Mouse (Mus musculus) hindbrain, embryonic 14.5 days (tissue): ENCODE results near the gene Itih1. TPM values are rescaled to one million over a fixed set of nuclear protein-coding genes. Genes with fewer than 3 reads are reported as not detected.

Experiments used
- ATAC-seq: fragments of 200-750 bp; cut with Nextera tagmentation; 2 replicates; pipeline ENCODE4 v1.8.0; 2017; ENCODE audit warnings: moderate number of reproducible peaks, mild to moderate bottlenecking, moderate TSS enrichment, moderate library complexity; ENCODE audit not compliant: low FRiP score
- DNase-seq: peaks from one replicate; pipeline ENCODE4 v3.0.0-alpha.2; 2015; ENCODE audit warnings: low spot score
- H3K27ac ChIP-seq: fragments of 300-500 bp; sonication (generic); 2 replicates; pipeline ENCODE4 v1.5.1; 2014; ENCODE audit warnings: mild to moderate bottlenecking, moderate library complexity
- H3K27me3 ChIP-seq: fragments of 300-500 bp; sonication (generic); 2 replicates; pipeline ENCODE4 v1.6.1; 2014; ENCODE audit warnings: mild to moderate bottlenecking, low read length, mixed read lengths; ENCODE audit not compliant: control insufficient read depth, insufficient read depth
- H3K36me3 ChIP-seq: fragments of 300-500 bp; sonication (generic); replicated peaks from 2 replicates; pipeline ENCODE4 v1.6.1; 2014; ENCODE audit not compliant: control insufficient read depth, insufficient read depth
- H3K4me1 ChIP-seq: fragments of 300-500 bp; sonication (generic); replicated peaks from 2 replicates; pipeline ENCODE4 v1.6.1; 2014; ENCODE audit warnings: antibody characterized with exemption, low read length, mixed read lengths; ENCODE audit not compliant: control insufficient read depth, insufficient read depth
- H3K4me2 ChIP-seq: fragments of 300-500 bp; sonication (generic); replicated peaks from 2 replicates; pipeline ENCODE4 v1.6.1; 2014; ENCODE audit warnings: mild to moderate bottlenecking, moderate library complexity
- H3K4me3 ChIP-seq: fragments of 300-500 bp; sonication (generic); replicated peaks from 2 replicates; pipeline ENCODE4 v1.5.1; 2014; ENCODE audit warnings: mild to moderate bottlenecking, low read length
- H3K9ac ChIP-seq: fragments of 300-500 bp; sonication (generic); 2 replicates; pipeline ENCODE4 v1.6.1; 2014
- H3K9me3 ChIP-seq: fragments of 300-500 bp; sonication (generic); 2 replicates; pipeline ENCODE4 v1.6.1; 2016; ENCODE audit warnings: low read length; ENCODE audit not compliant: control insufficient read depth
- WGBS: fragments of 180-500 bp; shearing (Covaris S2); extraction: QIAGEN DNeasy Blood & Tissue Kit; methylation state at CpG from one replicate; pipeline ENCODE4 v1.1.7; 2014; 5-methylcytosine and 5-hydroxymethylcytosine counted together
- polyA plus RNA-seq: library from polyadenylated mRNA; unstranded; fragments of >200 nt; fragmentation: Nextera tagmentation; extraction: Ambion mirVana; gene quantifications from 2 replicates; pipeline ENCODE4 v1.2.1, GENCODE M21; 2014

The Itih1 gene
- polyA plus RNA-seq, 1 experiment from 2014 or later, result not detected

DNA sequence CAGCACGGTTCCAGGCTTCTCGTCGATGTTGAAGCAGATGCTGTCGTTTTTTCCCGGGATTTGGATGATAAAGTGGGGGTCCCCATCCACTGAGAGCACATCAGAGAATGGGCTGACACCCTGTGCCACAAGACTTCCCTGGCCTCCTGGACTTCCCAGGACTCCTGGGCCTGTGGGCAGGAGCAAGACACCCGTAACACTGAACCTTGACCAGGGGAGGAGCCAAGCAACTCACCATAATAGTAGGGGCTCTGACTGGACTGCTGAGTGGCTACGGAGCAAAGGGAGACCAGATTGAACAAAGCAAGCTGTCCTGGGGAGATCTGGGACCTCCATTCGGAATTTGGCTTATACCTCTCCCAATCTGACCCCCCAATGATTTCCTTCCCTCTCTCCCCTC, 30.4 kb downstream of the Itih1 start:
- 85% methylated on average over 8 of the region's 8 CpGs for WGBS
- Histone ChIP-seq H3K4me3 (no peak overlapping the region), H3K9ac (no peak overlapping the region), H3K27ac (no peak overlapping the region), H3K36me3 (no peaks in the 10 kb centered on the region), H3K4me1 (no peaks in the 10 kb centered on the region), H3K4me2 (no peak overlapping the region), H3K27me3 (no peaks in the 10 kb centered on the region), H3K9me3 (no peaks in the 10 kb centered on the region)
- DNase-seq, result no peak
- no peak for ATAC-seq

DNA sequence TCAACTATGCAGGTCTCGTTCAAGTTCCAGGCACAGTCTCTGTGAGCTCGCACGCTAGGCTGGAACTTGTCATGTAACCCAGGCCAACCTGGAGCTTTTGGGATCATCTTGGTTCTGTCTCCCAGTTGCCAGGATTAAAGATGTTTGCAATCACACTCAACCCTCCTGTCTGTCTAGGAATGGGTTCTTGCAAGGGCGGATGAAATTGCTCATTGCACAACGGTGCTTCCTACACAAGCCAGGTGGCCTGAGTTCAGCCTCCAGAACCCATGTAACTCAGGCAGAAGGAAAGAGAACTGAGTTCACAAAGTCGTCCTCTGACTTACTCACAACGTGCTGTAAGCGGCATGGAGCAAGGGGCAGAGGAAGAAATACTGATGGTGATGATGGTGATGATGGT, 31.9 kb downstream of the Itih1 start:
- no peaks in the 10 kb centered on the region for H3K36me3 ChIP-seq
- H3K27ac ChIP-seq, result no peak overlapping the region
- no peak overlapping the region for H3K4me2 ChIP-seq
- no peak for DNase-seq
- 91% methylated on average over 8 of the region's 8 CpGs for WGBS
- no peak for ATAC-seq
- no peaks in the 10 kb centered on the region for H3K4me1 ChIP-seq
- H3K9me3 ChIP-seq, result no peaks in the 10 kb centered on the region
- H3K27me3 ChIP-seq, result no peaks in the 10 kb centered on the region
- no peak overlapping the region for H3K4me3 ChIP-seq
- no peak overlapping the region for H3K9ac ChIP-seq

DNA sequence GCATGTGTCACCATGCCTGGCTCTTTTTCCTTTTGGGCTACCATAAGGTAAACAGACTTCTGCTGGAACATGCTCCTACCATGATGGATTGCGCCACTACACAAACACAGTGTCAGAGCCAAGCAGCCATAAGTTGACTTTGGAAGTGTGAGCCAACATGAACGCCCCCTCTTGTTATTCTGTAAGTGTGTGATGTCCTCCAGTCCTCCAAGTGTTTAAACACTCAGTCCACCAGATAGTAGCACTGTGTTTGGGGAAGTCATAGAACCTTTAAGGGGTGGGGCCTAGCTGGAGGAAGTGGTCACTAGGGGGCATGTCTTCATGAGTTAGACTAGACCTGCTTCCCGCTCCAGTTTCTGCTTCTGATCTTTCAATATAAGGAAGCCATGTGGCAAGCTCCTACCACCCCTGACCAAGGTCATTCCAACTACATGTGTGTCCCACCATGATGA, 35.2 kb downstream of the Itih1 start:
- no peaks in the 10 kb centered on the region for H3K9me3 ChIP-seq
- H3K9ac ChIP-seq, result no peak overlapping the region
- H3K27ac ChIP-seq, result no peak overlapping the region
- no peaks in the 10 kb centered on the region for H3K27me3 ChIP-seq
- no peaks in the 10 kb centered on the region for H3K4me1 ChIP-seq
- no peak for DNase-seq
- no peak for ATAC-seq
- no peak overlapping the region for H3K4me3 ChIP-seq
- no peaks in the 10 kb centered on the region for H3K36me3 ChIP-seq
- H3K4me2 ChIP-seq, result no peak overlapping the region
- 95% methylated on average over 3 of the region's 3 CpGs for WGBS

DNA sequence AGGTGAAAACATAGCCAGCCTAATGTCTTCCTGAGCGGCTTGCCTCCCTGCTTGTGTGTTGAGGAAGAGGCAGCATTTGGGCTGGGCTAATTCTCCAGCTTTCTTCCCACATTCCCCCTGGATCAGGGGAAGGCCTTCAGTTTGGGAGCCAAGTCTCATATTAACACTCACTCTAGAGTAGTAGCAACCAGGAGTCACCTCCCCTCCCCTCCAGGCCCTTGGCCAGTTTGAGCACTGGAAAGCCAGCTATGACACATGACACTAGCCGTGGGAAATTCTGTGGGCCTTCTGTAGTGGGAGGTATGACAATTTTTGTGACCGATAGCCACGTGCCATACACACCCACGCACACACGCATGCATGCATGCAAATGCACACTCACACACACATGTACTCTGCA, 37.1 kb downstream of the Itih1 start:
- Histone ChIP-seq H3K9me3 (no peaks in the 10 kb centered on the region), H3K27me3 (no peaks in the 10 kb centered on the region), H3K4me2 (no peak overlapping the region), H3K36me3 (no peaks in the 10 kb centered on the region), H3K9ac (no peak overlapping the region), H3K4me3 (no peak overlapping the region), H3K27ac (no peak overlapping the region), H3K4me1 (no peaks in the 10 kb centered on the region)
- ATAC-seq (no peak), DNase-seq (no peak)
- 92% methylated on average over 6 of the region's 6 CpGs for WGBS

DNA sequence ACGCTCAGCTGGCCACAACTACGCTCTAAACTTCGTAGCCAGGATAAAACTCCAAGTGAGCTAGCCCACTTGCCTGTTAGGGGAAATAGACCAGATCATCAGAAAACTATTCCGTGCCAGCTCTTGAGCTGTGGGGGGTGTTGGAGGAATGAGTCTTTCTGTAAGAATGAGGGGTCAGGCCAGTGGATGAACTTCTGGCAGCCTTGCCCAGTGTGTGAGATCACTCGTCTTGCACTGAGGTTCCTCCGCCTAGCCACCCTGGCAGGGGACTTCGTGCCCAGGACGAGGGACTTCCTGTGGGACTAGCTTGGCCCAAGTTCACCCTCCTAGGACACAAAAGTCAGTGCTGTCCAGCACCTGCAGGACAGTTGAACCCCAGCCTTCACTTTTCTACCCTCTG, 38.8 kb downstream of the Itih1 start:
- Histone ChIP-seq H3K4me1 (no peaks in the 10 kb centered on the region), H3K9me3 (0 out of 2 replicates have a peak, but pooled peaks cover 4% of the 10 kb centered on the region), H3K36me3 (no peaks in the 10 kb centered on the region), H3K27me3 (no peaks in the 10 kb centered on the region), H3K9ac (no peak overlapping the region), H3K4me2 (no peak overlapping the region), H3K27ac (no peak overlapping the region), H3K4me3 (no peak overlapping the region)
- WGBS, result 82% methylated on average over 8 of the region's 8 CpGs
- no peak for DNase-seq
- no peak for ATAC-seq

DNA sequence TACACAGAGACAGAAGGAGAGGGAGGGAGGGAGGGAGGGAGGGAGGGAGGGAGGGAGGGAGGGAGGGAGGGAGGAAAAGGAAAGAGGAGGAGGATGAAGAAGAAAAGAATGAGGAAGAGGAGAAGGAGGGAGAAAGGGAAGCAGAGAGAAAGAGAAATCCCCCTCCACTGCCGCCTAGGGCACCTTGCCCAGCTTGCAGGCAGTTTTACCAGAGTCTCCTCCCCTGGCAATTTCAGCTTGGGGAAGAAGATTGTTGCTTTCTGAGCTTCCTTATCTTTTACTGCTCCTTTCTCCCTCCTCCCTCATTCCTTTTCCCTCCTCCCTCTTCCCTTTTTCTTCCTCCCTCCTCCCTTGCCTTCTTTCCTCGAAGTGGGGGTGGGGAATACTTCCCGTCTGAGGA, 40.1 kb downstream of the Itih1 start:
- Histone ChIP-seq H3K27me3 (no peaks in the 10 kb centered on the region), H3K4me3 (no peak overlapping the region), H3K9ac (no peak overlapping the region), H3K4me2 (no peak overlapping the region), H3K4me1 (no peaks in the 10 kb centered on the region), H3K27ac (no peak overlapping the region), H3K9me3 (0 out of 2 replicates have a peak, but pooled peaks cover 6% of the 10 kb centered on the region), H3K36me3 (no peaks in the 10 kb centered on the region)
- ATAC-seq (no peak), DNase-seq (no peak)
- 79% methylated on average over 3 of the region's 3 CpGs for WGBS

DNA sequence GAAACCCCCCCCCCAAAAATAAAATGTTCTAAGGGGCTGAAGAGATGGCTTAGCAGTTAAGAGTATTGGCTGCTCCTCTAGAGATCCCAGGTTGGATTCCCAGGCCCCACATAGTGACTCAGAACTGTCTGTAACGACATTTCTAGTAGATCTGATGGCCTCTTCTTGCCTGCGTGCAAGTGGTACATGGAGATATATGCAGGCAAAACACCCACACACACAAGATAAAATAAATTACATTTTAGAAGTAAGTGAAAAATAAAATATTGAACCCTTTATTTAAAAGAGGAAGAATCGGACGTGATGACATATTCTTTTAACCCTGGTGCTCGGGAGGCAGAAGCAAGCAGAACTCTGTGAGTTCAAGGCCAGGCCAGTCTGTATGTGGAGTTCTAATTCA, 40.5 kb downstream of the Itih1 start:
- no peak overlapping the region for H3K4me3 ChIP-seq
- no peaks in the 10 kb centered on the region for H3K36me3 ChIP-seq
- ATAC-seq (no peak), DNase-seq (no peak)
- no peak overlapping the region for H3K4me2 ChIP-seq
- H3K4me1 ChIP-seq, result no peaks in the 10 kb centered on the region
- H3K27ac ChIP-seq, result no peak overlapping the region
- H3K27me3 ChIP-seq, result no peaks in the 10 kb centered on the region
- 0 out of 2 replicates have a peak, but pooled peaks cover 6% of the 10 kb centered on the region for H3K9me3 ChIP-seq
- 91% methylated on average over 5 of the region's 5 CpGs for WGBS
- no peak overlapping the region for H3K9ac ChIP-seq

DNA sequence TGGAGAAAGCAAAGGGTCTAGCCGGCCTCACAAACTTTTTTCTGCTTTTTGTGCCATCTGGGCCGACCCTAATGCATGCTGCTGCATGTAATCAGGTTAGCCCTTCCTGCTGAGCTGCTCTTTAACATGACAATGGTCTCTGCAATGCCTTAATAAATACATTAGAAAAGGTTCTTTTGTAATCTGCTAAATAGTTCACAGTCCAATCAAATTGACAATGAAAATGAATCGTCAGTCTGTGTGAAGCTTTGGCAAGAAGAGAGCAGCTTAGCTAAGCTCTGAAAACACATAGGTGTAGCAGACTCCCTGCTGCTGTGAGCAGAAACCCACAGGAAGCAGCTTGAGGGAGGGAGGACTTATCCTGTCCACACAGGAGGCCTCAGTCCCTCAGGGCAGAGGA, 43.1 kb downstream of the Itih1 start:
- Histone ChIP-seq H3K9ac (no peak overlapping the region), H3K27me3 (no peaks in the 10 kb centered on the region), H3K9me3 (0 out of 2 replicates have a peak, but pooled peaks cover 6% of the 10 kb centered on the region), H3K4me3 (no peak overlapping the region), H3K27ac (no peak overlapping the region), H3K4me1 (no peaks in the 10 kb centered on the region), H3K4me2 (no peak overlapping the region), H3K36me3 (no peaks in the 10 kb centered on the region)
- ATAC-seq, result no peak
- DNase-seq, result no peak
- WGBS, result 21% methylated on average over 3 of the region's 3 CpGs

DNA sequence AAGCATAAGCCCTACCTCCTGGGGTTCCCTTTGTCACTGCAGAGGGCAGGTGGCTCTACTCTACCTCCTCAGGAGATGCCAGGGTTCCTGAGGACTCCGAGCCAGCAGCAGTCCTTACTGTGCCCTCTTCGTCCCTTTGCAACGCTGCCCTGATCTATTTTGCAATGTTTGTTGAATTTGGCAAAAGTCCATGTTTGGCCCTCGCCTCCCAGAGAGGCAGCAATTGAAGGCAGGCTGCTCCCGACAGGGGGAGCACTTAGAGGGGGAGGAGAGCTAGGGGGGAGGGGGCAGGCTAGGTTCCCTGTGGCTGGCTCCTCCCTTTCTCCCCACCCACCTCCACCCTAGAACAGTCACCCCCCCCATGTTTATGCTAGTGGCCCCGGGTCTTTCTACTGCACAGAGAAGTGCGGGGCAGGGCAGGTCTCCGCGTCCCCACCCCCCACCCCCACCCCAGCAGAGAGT, 54.8 kb downstream of the Itih1 start:
- Histone ChIP-seq H3K9ac (no peak overlapping the region), H3K36me3 (no peaks in the 10 kb centered on the region), H3K4me3 (no peak overlapping the region), H3K4me1 (no peaks in the 10 kb centered on the region), H3K4me2 (no peak overlapping the region), H3K27me3 (no peaks in the 10 kb centered on the region), H3K9me3 (no peaks in the 10 kb centered on the region), H3K27ac (no peak overlapping the region)
- ATAC-seq (no peak), DNase-seq (peak; percentile 33)
- WGBS, result 19% methylated on average over 9 of the region's 9 CpGs

DNA sequence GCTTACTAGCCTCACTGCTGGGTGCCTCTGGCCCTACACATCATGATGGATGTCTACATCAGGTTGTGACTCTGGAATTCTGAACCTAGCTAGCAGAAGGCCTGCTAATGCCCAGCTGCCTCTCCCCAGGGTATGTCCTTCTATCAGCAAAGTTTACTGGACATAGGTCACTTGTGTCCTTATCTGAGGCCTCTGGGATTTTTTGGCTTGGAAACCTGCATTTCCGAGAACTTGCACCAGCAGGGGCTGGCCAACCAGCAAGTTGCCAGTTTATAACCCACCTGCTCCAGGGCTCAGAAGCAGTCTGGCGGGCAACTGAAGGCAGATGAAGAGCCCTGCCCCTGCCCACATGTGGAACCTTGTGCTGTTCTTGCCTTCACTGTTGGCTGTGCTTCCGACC, 56.9 kb downstream of the Itih1 start, which contains the start of gene Itih4:
Itih4 (plus strand) TSS at position 273 of the 400 bp plus-strand sequence.
- WGBS, result 86% methylated on average over 3 of the region's 3 CpGs
- DNase-seq (no peak), ATAC-seq (no peak)
- Histone ChIP-seq H3K9ac (no peak within 1 kb of the TSS), H3K27me3 (no peaks in the 10 kb centered on the region), H3K36me3 (no peaks in the 10 kb centered on the region), H3K4me2 (no peak within 1 kb of the TSS), H3K9me3 (no peaks in the 10 kb centered on the region), H3K4me1 (no peaks in the 10 kb centered on the region), H3K4me3 (no peak within 1 kb of the TSS), H3K27ac (no peak within 1 kb of the TSS)
